Comparison of ENCODE assay signal across 20 mouse cellular contexts in genomic region chr4:32164081-32164641, GRCm38 (mm10).
DNase-seq lines count a peak whose midpoint lies in the region; ATAC-seq and TF ChIP-seq lines count a peak whose summit lies in the region.
"Had no signal": no experiment of that assay in that cellular context is flagged by ENCODE, and none has a peak within 500 bp of the region (broad histone marks: within the 10 kb centered on the region; RNA-seq: fewer than 3 reads in every experiment).

No protein-coding gene starts in this region.

- no peak for DNase-seq in liver, postnatal 0 days
- no peak for DNase-seq in liver, embryonic 11.5 days (ENCODE audit: low spot score)
- DNase-seq in T-cell, adult 2 months (ENCODE audit: low spot score) = peak; percentile 86
- DNase-seq in natural killer cell, adult 2 months (ENCODE audit: low spot score in 2 of 2) = peak; percentile 22 to 72
- peak; percentile 54 for DNase-seq in thymus, postnatal 25 days
- DNase-seq in ovary, postnatal 14 days (ENCODE audit: low spot score) = no peak
- no peak for DNase-seq in right cerebral cortex, postnatal 14 days
- DNase-seq in right cerebral cortex, postnatal 10 days (ENCODE audit: low spot score in 2 of 2) = no peak
- DNase-seq: adrenal gland, postnatal 14 days; cerebellum, postnatal 14 days; gastrocnemius, postnatal 14 days; lung, postnatal 14 days had no signal

- H3K4me3 ChIP-seq in liver, postnatal 0 days (ENCODE audit: low read depth, low read length) = no peak overlapping the region
- H3K4me3 ChIP-seq in liver, embryonic 11.5 days (ENCODE audit: low read depth, low read length) = no peak overlapping the region
- H3K4me3 ChIP-seq: embryonic facial prominence, embryonic 13.5 days; hindbrain, embryonic 10.5 days; intestine, embryonic 15.5 days; kidney, embryonic 15.5 days; layer of hippocampus, adult 2 months; limb, embryonic 12.5 days; liver, embryonic 15.5 days had no signal

- H3K4me1 ChIP-seq in liver, postnatal 0 days (ENCODE audit: insufficient read depth) = peaks cover 8% of the 10 kb centered on the region
- peaks cover 10% of the 10 kb centered on the region for H3K4me1 ChIP-seq in liver, embryonic 11.5 days (replicated peaks; ENCODE audit: control insufficient read depth, insufficient read depth, low read length)
- H3K4me1 ChIP-seq: intestine, embryonic 15.5 days had no signal

- ATAC-seq in liver, postnatal 0 days = no peak
- no peak for ATAC-seq in liver, embryonic 11.5 days (replicated peaks; ENCODE audit: low FRiP score)
- ATAC-seq: intestine, embryonic 15.5 days had no signal

- no peaks in the 10 kb centered on the region for H3K9me3 ChIP-seq in liver, postnatal 0 days (ENCODE audit: low read length)
- H3K9me3 ChIP-seq in liver, embryonic 11.5 days (ENCODE audit: control insufficient read depth, low read length) = no peaks in the 10 kb centered on the region
- H3K9me3 ChIP-seq: embryonic facial prominence, embryonic 13.5 days; hindbrain, embryonic 10.5 days; intestine, embryonic 15.5 days; kidney, embryonic 15.5 days; limb, embryonic 12.5 days; liver, embryonic 15.5 days had no signal

- WGBS in liver, postnatal 0 days (ENCODE audit: insufficient replicate concordance) = 71% methylated on average over 11 of the region's 11 CpGs
- WGBS in liver, embryonic 11.5 days = 80% methylated on average over 11 of the region's 11 CpGs

- H3K27ac ChIP-seq in liver, postnatal 0 days (ENCODE audit: low read depth) = peak overlapping the region; percentile 60
- H3K27ac ChIP-seq in liver, embryonic 11.5 days (ENCODE audit: low read depth, low read length) = no peak overlapping the region
- H3K27ac ChIP-seq: embryonic facial prominence, embryonic 13.5 days; hindbrain, embryonic 10.5 days; intestine, embryonic 15.5 days; kidney, embryonic 15.5 days; layer of hippocampus, adult 2 months; limb, embryonic 12.5 days; liver, embryonic 15.5 days had no signal

- no peaks in the 10 kb centered on the region for H3K27me3 ChIP-seq in liver, postnatal 0 days (ENCODE audit: insufficient read depth, low read length)
- H3K27me3 ChIP-seq in liver, embryonic 11.5 days (replicated peaks; ENCODE audit: control insufficient read depth, insufficient read depth, low read length) = no peaks in the 10 kb centered on the region
- H3K27me3 ChIP-seq: intestine, embryonic 15.5 days; kidney, embryonic 15.5 days; limb, embryonic 12.5 days; liver, embryonic 15.5 days had no signal

- TF ChIP-seq EP300 in liver, postnatal 0 days (IDR thresholded peaks at IDR 0.05; ENCODE audit: low read depth) = no peak

- H3K9ac ChIP-seq in liver, postnatal 0 days (replicated peaks) = no peak overlapping the region
- no peak overlapping the region for H3K9ac ChIP-seq in liver, embryonic 11.5 days (ENCODE audit: low read depth, low read length)
- H3K9ac ChIP-seq: embryonic facial prominence, embryonic 13.5 days; intestine, embryonic 15.5 days; kidney, embryonic 15.5 days; limb, embryonic 12.5 days; liver, embryonic 15.5 days had no signal

- no peak for TF ChIP-seq CTCF in liver, postnatal 0 days (IDR thresholded peaks at IDR 0.05; ENCODE audit: low read depth)

- H3K36me3 ChIP-seq in liver, postnatal 0 days (replicated peaks; ENCODE audit: insufficient read depth, low read length) = no peaks in the 10 kb centered on the region
- H3K36me3 ChIP-seq in liver, embryonic 11.5 days (ENCODE audit: control insufficient read depth, insufficient read depth, low read length) = no peaks in the 10 kb centered on the region
- H3K36me3 ChIP-seq: embryonic facial prominence, embryonic 13.5 days; hindbrain, embryonic 10.5 days; intestine, embryonic 15.5 days; kidney, embryonic 15.5 days; limb, embryonic 12.5 days; liver, embryonic 15.5 days had no signal

- no peak overlapping the region for H3K4me2 ChIP-seq in liver, postnatal 0 days (ENCODE audit: low read depth, low read length)
- H3K4me2 ChIP-seq in liver, embryonic 11.5 days = no peak overlapping the region
- H3K4me2 ChIP-seq: embryonic facial prominence, embryonic 13.5 days; intestine, embryonic 15.5 days; kidney, embryonic 15.5 days; limb, embryonic 12.5 days; liver, embryonic 15.5 days; midbrain, embryonic 11.5 days had no signal

Comparison
In these comparisons a context has a peak if more than half of its experiments do, and no peak if none do; other contexts are left out.
1. DNase-seq: peak in T-cell, adult 2 months (single experiment), natural killer cell, adult 2 months (2 of 2) and thymus, postnatal 25 days (single experiment); none in liver, postnatal 0 days (single experiment), liver, embryonic 11.5 days (single experiment), ovary, postnatal 14 days (single experiment), right cerebral cortex, postnatal 14 days (single experiment) and right cerebral cortex, postnatal 10 days (0 of 2).